Mouse (Mus musculus): Measurements from ENCODE around the gene Gm28372. TPM values are rescaled to one million over a fixed set of nuclear protein-coding genes. Genes with fewer than 3 reads are reported as not detected.

The Gm28372 gene
- polyA plus RNA-seq, 1 experiment from 2014 or later, result not detected

DNA sequence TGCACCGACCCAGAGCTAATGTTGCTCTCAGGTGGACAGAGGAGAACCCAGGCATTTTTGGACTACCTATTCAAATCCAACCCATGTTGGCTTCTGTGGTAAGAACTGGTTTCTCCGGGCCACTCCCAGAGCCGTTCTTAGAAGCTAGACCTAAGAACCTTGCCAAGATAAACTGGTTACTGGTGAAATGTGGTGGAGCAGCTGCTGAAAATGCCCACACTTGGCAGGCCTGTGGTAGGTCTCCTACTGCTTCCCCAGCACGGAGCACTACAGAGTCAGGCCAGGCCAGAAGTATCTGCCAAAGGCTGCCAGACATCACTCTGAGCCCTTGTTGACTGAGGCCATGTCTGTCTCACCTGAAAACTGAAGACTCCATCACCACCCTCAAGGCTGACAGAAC lies 30.1 kb upstream of the Gm28372 start:
- WGBS, result 70% methylated on average over 4 of the region's 4 CpGs
- Histone ChIP-seq H3K9me3 (ENCODE audit: control insufficient read depth, low read length) (no peaks in the 10 kb centered on the region), H3K9ac (ENCODE audit: low read length) (no peak overlapping the region), H3K27ac (replicated peaks in 1 of 2; ENCODE audit: control insufficient read depth in 1 of 2, insufficient read depth in 1 of 2, low read depth in 2 of 2, low read length in 2 of 2) (no peak overlapping the region), H3K4me2 (ENCODE audit: low read length) (no peak overlapping the region), H3K27me3 (ENCODE audit: control insufficient read depth, insufficient read depth, low read length) (no peaks in the 10 kb centered on the region; the same call in 1 of the 2 replicates), H3K4me1 (ENCODE audit: control insufficient read depth in 2 of 2, insufficient read depth in 2 of 2, low read length in 2 of 2) (no peaks in the 10 kb centered on the region), H3K36me3 (ENCODE audit: control insufficient read depth, insufficient read depth, low read length) (no peaks in the 10 kb centered on the region), H3K4me3 (ENCODE audit: control insufficient read depth in 1 of 2, insufficient read depth in 1 of 2, low read depth in 1 of 2, low read length in 2 of 2) (no peak overlapping the region)
- ATAC-seq (ENCODE audit: insufficient number of reproducible peaks, insufficient read depth, low FRiP score, low read depth), result no peak

GRCm38 (mm10) chr2:130383205-130383604 lies 21.8 kb upstream of the Gm28372 start:
- WGBS, result 67% methylated on average over 3 of the region's 3 CpGs
- H3K9me3 ChIP-seq (ENCODE audit: control insufficient read depth, low read length), result no peaks in the 10 kb centered on the region
- no peak overlapping the region for H3K4me2 ChIP-seq (ENCODE audit: low read length)
- no peak for ATAC-seq (ENCODE audit: insufficient number of reproducible peaks, insufficient read depth, low FRiP score, low read depth)
- H3K27me3 ChIP-seq (ENCODE audit: control insufficient read depth, insufficient read depth, low read length), result peaks cover 4% of the 10 kb centered on the region; the same call in 1 of the 2 replicates
- H3K4me1 ChIP-seq (ENCODE audit: control insufficient read depth in 2 of 2, insufficient read depth in 2 of 2, low read length in 2 of 2), result no peaks in the 10 kb centered on the region
- H3K9ac ChIP-seq (ENCODE audit: low read length), result no peak overlapping the region
- no peak overlapping the region for H3K4me3 ChIP-seq (ENCODE audit: control insufficient read depth in 1 of 2, insufficient read depth in 1 of 2, low read depth in 1 of 2, low read length in 2 of 2)
- no peaks in the 10 kb centered on the region for H3K36me3 ChIP-seq (ENCODE audit: control insufficient read depth, insufficient read depth, low read length)
- no peak overlapping the region for H3K27ac ChIP-seq (replicated peaks in 1 of 2; ENCODE audit: control insufficient read depth in 1 of 2, insufficient read depth in 1 of 2, low read depth in 2 of 2, low read length in 2 of 2)

- no peak overlapping the region for H3K4me2 ChIP-seq (ENCODE audit: low read length)
- ATAC-seq (ENCODE audit: insufficient number of reproducible peaks, insufficient read depth, low FRiP score, low read depth), result no peak
- H3K4me1 ChIP-seq (ENCODE audit: control insufficient read depth in 2 of 2, insufficient read depth in 2 of 2, low read length in 2 of 2), result no peaks in the 10 kb centered on the region
- no peaks in the 10 kb centered on the region for H3K9me3 ChIP-seq (ENCODE audit: control insufficient read depth, low read length)
- H3K9ac ChIP-seq (ENCODE audit: low read length), result no peak overlapping the region
- 72% methylated on average over 6 of the region's 6 CpGs for WGBS
- peaks cover 4% of the 10 kb centered on the region; the same call in 1 of the 2 replicates for H3K27me3 ChIP-seq (ENCODE audit: control insufficient read depth, insufficient read depth, low read length)
- H3K4me3 ChIP-seq (ENCODE audit: control insufficient read depth in 1 of 2, insufficient read depth in 1 of 2, low read depth in 1 of 2, low read length in 2 of 2), result no peak overlapping the region
- H3K36me3 ChIP-seq (ENCODE audit: control insufficient read depth, insufficient read depth, low read length), result no peaks in the 10 kb centered on the region
- H3K27ac ChIP-seq (replicated peaks in 1 of 2; ENCODE audit: control insufficient read depth in 1 of 2, insufficient read depth in 1 of 2, low read depth in 2 of 2, low read length in 2 of 2), result no peak overlapping the region
Observed at GRCm38 (mm10) chr2:130383895-130384294, 21.1 kb upstream of the Gm28372 start.

DNA sequence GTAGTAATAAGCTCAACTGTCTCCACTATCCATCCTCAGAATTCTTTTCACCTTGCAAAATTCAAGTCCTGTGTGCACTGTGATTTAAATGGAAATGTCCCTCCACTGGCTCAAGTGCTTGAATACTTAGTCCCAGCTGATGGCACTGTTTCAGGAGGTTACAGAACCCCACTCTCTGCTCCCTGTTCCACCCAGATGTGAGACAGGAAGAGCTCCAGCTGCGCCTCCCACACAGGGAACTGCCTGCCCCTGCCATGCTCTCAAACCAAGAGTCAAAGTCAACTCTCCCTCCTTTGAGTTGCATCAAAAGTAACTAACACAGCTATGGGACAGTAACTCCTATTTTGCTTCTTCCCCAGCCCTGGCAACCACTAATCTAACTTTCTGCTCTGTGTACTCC lies 18.8 kb upstream of the Gm28372 start:
- Histone ChIP-seq H3K36me3 (ENCODE audit: control insufficient read depth, insufficient read depth, low read length) (no peaks in the 10 kb centered on the region), H3K27ac (replicated peaks in 1 of 2; ENCODE audit: control insufficient read depth in 1 of 2, insufficient read depth in 1 of 2, low read depth in 2 of 2, low read length in 2 of 2) (no peak overlapping the region), H3K4me3 (ENCODE audit: control insufficient read depth in 1 of 2, insufficient read depth in 1 of 2, low read depth in 1 of 2, low read length in 2 of 2) (no peak overlapping the region), H3K9ac (ENCODE audit: low read length) (no peak overlapping the region), H3K4me1 (ENCODE audit: control insufficient read depth in 2 of 2, insufficient read depth in 2 of 2, low read length in 2 of 2) (no peaks in the 10 kb centered on the region), H3K9me3 (ENCODE audit: control insufficient read depth, low read length) (no peaks in the 10 kb centered on the region), H3K4me2 (ENCODE audit: low read length) (no peak overlapping the region), H3K27me3 (ENCODE audit: control insufficient read depth, insufficient read depth, low read length) (peaks cover 3% of the 10 kb centered on the region; the same call in 1 of the 2 replicates)
- 60% methylated on average over 1 of the region's 1 CpGs for WGBS
- no peak for ATAC-seq (ENCODE audit: insufficient number of reproducible peaks, insufficient read depth, low FRiP score, low read depth)

- H3K4me3 ChIP-seq (ENCODE audit: control insufficient read depth in 1 of 2, insufficient read depth in 1 of 2, low read depth in 1 of 2, low read length in 2 of 2), result no peak overlapping the region
- H3K9me3 ChIP-seq (ENCODE audit: control insufficient read depth, low read length), result no peaks in the 10 kb centered on the region
- H3K4me1 ChIP-seq (ENCODE audit: control insufficient read depth in 2 of 2, insufficient read depth in 2 of 2, low read length in 2 of 2), result no peaks in the 10 kb centered on the region
- H3K36me3 ChIP-seq (ENCODE audit: control insufficient read depth, insufficient read depth, low read length), result 0 out of 2 replicates have a peak, but pooled peaks cover 11% of the 10 kb centered on the region
- WGBS, result 73% methylated on average over 2 of the region's 2 CpGs
- no peaks in the 10 kb centered on the region for H3K27me3 ChIP-seq (ENCODE audit: control insufficient read depth, insufficient read depth, low read length)
- no peak overlapping the region for H3K9ac ChIP-seq (ENCODE audit: low read length)
- H3K4me2 ChIP-seq (ENCODE audit: low read length), result no peak overlapping the region
- no peak for ATAC-seq (ENCODE audit: insufficient number of reproducible peaks, insufficient read depth, low FRiP score, low read depth)
- no peak overlapping the region for H3K27ac ChIP-seq (replicated peaks in 1 of 2; ENCODE audit: control insufficient read depth in 1 of 2, insufficient read depth in 1 of 2, low read depth in 2 of 2, low read length in 2 of 2)
Observed at GRCm38 (mm10) chr2:130388796-130389195, 16.2 kb upstream of the Gm28372 start.

DNA sequence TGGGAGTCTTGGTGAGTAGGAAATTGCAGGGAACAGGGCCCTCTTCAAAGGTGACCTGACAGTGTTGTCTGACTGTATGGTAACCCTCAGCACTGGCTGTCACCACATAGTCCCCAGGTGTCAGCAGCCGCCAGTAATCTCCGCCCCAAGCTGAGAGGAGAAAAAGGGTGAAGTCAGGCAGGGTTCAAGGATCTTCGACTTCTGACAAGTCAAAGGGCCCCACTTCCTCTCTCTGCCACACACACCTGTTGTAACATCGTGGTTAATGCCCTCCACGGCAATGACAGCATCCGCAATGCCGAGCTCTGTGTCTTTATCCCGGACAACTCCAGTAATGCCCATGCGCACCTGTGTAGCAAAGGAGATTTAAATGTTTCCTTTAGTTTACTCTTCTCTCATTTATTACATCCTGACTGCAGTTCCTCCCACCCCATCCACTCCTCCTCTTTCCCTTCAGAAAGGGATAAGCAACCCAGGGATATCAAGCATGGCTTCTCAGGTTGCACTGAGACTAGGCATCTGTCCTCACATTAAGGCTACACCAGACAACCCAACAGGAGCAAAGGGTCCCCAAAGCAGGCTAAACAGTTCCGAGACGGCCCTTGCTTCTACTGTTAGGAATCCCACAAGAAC lies 13.9 kb upstream of the Gm28372 start:
- 0 out of 2 replicates have a peak, but pooled peaks cover under 1% of the 10 kb centered on the region for H3K27me3 ChIP-seq (ENCODE audit: control insufficient read depth, insufficient read depth, low read length)
- no peak overlapping the region for H3K4me2 ChIP-seq (ENCODE audit: low read length)
- no peak for ATAC-seq (ENCODE audit: insufficient number of reproducible peaks, insufficient read depth, low FRiP score, low read depth)
- no peak overlapping the region for H3K9ac ChIP-seq (ENCODE audit: low read length)
- H3K27ac ChIP-seq (replicated peaks in 1 of 2; ENCODE audit: control insufficient read depth in 1 of 2, insufficient read depth in 1 of 2, low read depth in 2 of 2, low read length in 2 of 2), result no peak overlapping the region
- 79% methylated on average over 11 of the region's 11 CpGs for WGBS
- H3K36me3 ChIP-seq (ENCODE audit: control insufficient read depth, insufficient read depth, low read length), result 0 out of 2 replicates have a peak, but pooled peaks cover 11% of the 10 kb centered on the region
- no peak overlapping the region for H3K4me3 ChIP-seq (ENCODE audit: control insufficient read depth in 1 of 2, insufficient read depth in 1 of 2, low read depth in 1 of 2, low read length in 2 of 2)
- H3K4me1 ChIP-seq (ENCODE audit: control insufficient read depth in 2 of 2, insufficient read depth in 2 of 2, low read length in 2 of 2), result no peaks in the 10 kb centered on the region
- H3K9me3 ChIP-seq (ENCODE audit: control insufficient read depth, low read length), result no peaks in the 10 kb centered on the region

DNA sequence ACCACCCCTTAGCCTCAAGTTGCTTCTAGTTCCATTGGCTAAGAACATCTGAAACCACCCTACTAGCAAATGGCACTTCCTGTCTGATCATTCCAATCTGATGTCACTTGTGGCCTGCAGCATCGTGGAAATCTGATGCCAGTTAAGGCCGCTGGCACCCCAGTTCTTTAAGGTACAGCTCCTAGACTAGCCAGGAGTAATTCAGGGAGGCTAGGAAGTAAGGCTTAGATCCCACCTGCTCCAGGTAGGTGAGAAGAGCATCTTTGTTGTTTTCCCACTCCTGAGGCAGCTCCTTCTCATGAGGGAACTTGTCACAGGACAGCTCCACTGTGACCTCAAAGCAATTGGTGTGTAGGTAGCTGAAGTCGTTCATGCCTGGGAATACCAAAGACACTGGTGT lies 12.2 kb upstream of the Gm28372 start:
- no peak for ATAC-seq (ENCODE audit: insufficient number of reproducible peaks, insufficient read depth, low FRiP score, low read depth)
- Histone ChIP-seq H3K9me3 (ENCODE audit: control insufficient read depth, low read length) (no peaks in the 10 kb centered on the region), H3K4me3 (ENCODE audit: control insufficient read depth in 1 of 2, insufficient read depth in 1 of 2, low read depth in 1 of 2, low read length in 2 of 2) (no peak overlapping the region), H3K36me3 (ENCODE audit: control insufficient read depth, insufficient read depth, low read length) (0 out of 2 replicates have a peak, but pooled peaks cover 11% of the 10 kb centered on the region), H3K4me2 (ENCODE audit: low read length) (no peak overlapping the region), H3K27me3 (ENCODE audit: control insufficient read depth, insufficient read depth, low read length) (0 out of 2 replicates have a peak, but pooled peaks cover 5% of the 10 kb centered on the region), H3K4me1 (ENCODE audit: control insufficient read depth in 2 of 2, insufficient read depth in 2 of 2, low read length in 2 of 2) (peaks cover 2 to 7% of the 10 kb centered on the region in 2 experiments; a peak in 2 of 4 replicates), H3K27ac (replicated peaks in 1 of 2; ENCODE audit: control insufficient read depth in 1 of 2, insufficient read depth in 1 of 2, low read depth in 2 of 2, low read length in 2 of 2) (no peak overlapping the region), H3K9ac (ENCODE audit: low read length) (no peak overlapping the region)
- WGBS, result 86% methylated on average over 3 of the region's 3 CpGs

- no peaks in the 10 kb centered on the region for H3K9me3 ChIP-seq (ENCODE audit: control insufficient read depth, low read length)
- no peak overlapping the region for H3K27ac ChIP-seq (replicated peaks in 1 of 2; ENCODE audit: control insufficient read depth in 1 of 2, insufficient read depth in 1 of 2, low read depth in 2 of 2, low read length in 2 of 2)
- 85% methylated on average over 11 of the region's 11 CpGs for WGBS
- no peak for ATAC-seq (ENCODE audit: insufficient number of reproducible peaks, insufficient read depth, low FRiP score, low read depth)
- no peak overlapping the region for H3K4me2 ChIP-seq (ENCODE audit: low read length)
- H3K4me1 ChIP-seq (ENCODE audit: control insufficient read depth in 2 of 2, insufficient read depth in 2 of 2, low read length in 2 of 2), result peaks cover 6 to 7% of the 10 kb centered on the region in 2 experiments; a peak in 2 of 4 replicates
- 0 out of 2 replicates have a peak, but pooled peaks cover 11% of the 10 kb centered on the region for H3K36me3 ChIP-seq (ENCODE audit: control insufficient read depth, insufficient read depth, low read length)
- H3K27me3 ChIP-seq (ENCODE audit: control insufficient read depth, insufficient read depth, low read length), result 0 out of 2 replicates have a peak, but pooled peaks cover 14% of the 10 kb centered on the region
- no peak overlapping the region for H3K4me3 ChIP-seq (ENCODE audit: control insufficient read depth in 1 of 2, insufficient read depth in 1 of 2, low read depth in 1 of 2, low read length in 2 of 2)
- H3K9ac ChIP-seq (ENCODE audit: low read length), result no peak overlapping the region
Observed at GRCm38 (mm10) chr2:130395696-130396095, 9.3 kb upstream of the Gm28372 start.

Data from heart, embryonic 14.5 days (tissue).